Mouse (Mus musculus) heart, embryonic 10.5 days (tissue): Measurements from ENCODE around the gene Zswim7. TPM values are rescaled to one million over a fixed set of nuclear protein-coding genes. Genes with fewer than 3 reads are reported as not detected.

Experiments
- DNase-seq: peaks from one replicate; pipeline ENCODE4 v3.0.0-alpha.2; 2017; ENCODE audit warnings: low spot score
- H3K27ac ChIP-seq: fragments of 300-500 bp; sonication (generic); 2 replicates; pipeline ENCODE4 v1.5.1; 2016; ENCODE audit warnings: mild to moderate bottlenecking
- H3K27me3 ChIP-seq: fragments of 300-500 bp; sonication (generic); 2 replicates; pipeline ENCODE4 v1.6.1; 2016; ENCODE audit warnings: mild to moderate bottlenecking; ENCODE audit not compliant: poor library complexity, insufficient read depth, severe bottlenecking
- H3K36me3 ChIP-seq: fragments of 300-500 bp; sonication (generic); 2 replicates; pipeline ENCODE4 v1.6.1; 2016; ENCODE audit warnings: mild to moderate bottlenecking, moderate library complexity
- H3K4me1 ChIP-seq: fragments of 300-500 bp; sonication (generic); 2 replicates; pipeline ENCODE4 v1.6.1; 2016; ENCODE audit warnings: mild to moderate bottlenecking
- H3K4me3 ChIP-seq: fragments of 300-500 bp; sonication (generic); 2 replicates; pipeline ENCODE4 v1.5.1; 2016; ENCODE audit warnings: mild to moderate bottlenecking, moderate library complexity
- H3K9me3 ChIP-seq: fragments of 300-500 bp; sonication (generic); 2 replicates; pipeline ENCODE4 v1.6.1; 2016; ENCODE audit warnings: mild to moderate bottlenecking, moderate library complexity
- WGBS: fragments of 180-500 bp; shearing (Covaris S2); methylation state at CpG from one replicate; pipeline ENCODE4 v1.1.7; 2016; 5-methylcytosine and 5-hydroxymethylcytosine counted together
- polyA plus RNA-seq: library from polyadenylated mRNA; unstranded; fragments of >200 nt; fragmentation: Nextera tagmentation; extraction: Ambion mirVana; gene quantifications from 2 replicates; pipeline ENCODE4 v1.2.1, GENCODE M21; 2016

The Zswim7 gene
- polyA plus RNA-seq, 1 experiment from 2014 or later: 19.6 TPM

- no peaks in the 10 kb centered on the region; the same call in 1 of the 2 replicates for H3K4me1 ChIP-seq
- H3K4me3 ChIP-seq: no peak overlapping the region
- no peak overlapping the region for H3K27ac ChIP-seq
- DNase-seq: peak; percentile 89
- peaks cover 3% of the 10 kb centered on the region; the same call in 1 of the 2 replicates for H3K36me3 ChIP-seq
- H3K27me3 ChIP-seq: no peaks in the 10 kb centered on the region
- no peaks in the 10 kb centered on the region for H3K9me3 ChIP-seq
- WGBS: 10% methylated on average over 5 of the region's 5 CpGs
These were observed 3.1 kb downstream of the Zswim7 start for GRCm38 (mm10) chr11:62278027-62278426.

- WGBS: 36% methylated on average over 8 of the region's 8 CpGs
- H3K27me3 ChIP-seq: no peaks in the 10 kb centered on the region
- no peak overlapping the region for H3K4me3 ChIP-seq
- no peaks in the 10 kb centered on the region; the same call in 1 of the 2 replicates for H3K4me1 ChIP-seq
- no peaks in the 10 kb centered on the region for H3K9me3 ChIP-seq
- no peaks in the 10 kb centered on the region for H3K36me3 ChIP-seq
- DNase-seq: no peak
- H3K27ac ChIP-seq: no peak overlapping the region
These were observed 4.1 kb downstream of the Zswim7 start for GRCm38 (mm10) chr11:62277086-62277485.

GRCm38 (mm10) chr11:62270851-62271250 lies 10.3 kb downstream of the Zswim7 start:
- H3K27ac ChIP-seq: no peak overlapping the region
- no peak for DNase-seq
- WGBS: 53% methylated on average over 5 of the region's 5 CpGs
- H3K27me3 ChIP-seq: no peaks in the 10 kb centered on the region
- peaks cover 28% of the 10 kb centered on the region for H3K4me1 ChIP-seq
- no peak overlapping the region for H3K4me3 ChIP-seq
- no peaks in the 10 kb centered on the region for H3K36me3 ChIP-seq
- no peaks in the 10 kb centered on the region for H3K9me3 ChIP-seq

GRCm38 (mm10) chr11:62269097-62269496 lies 12.1 kb downstream of the Zswim7 start:
- 64% methylated on average over 12 of the region's 12 CpGs for WGBS
- Histone ChIP-seq H3K27me3 (peaks cover 10% of the 10 kb centered on the region; the same call in 1 of the 2 replicates), H3K4me3 (no peak overlapping the region), H3K9me3 (no peaks in the 10 kb centered on the region), H3K27ac (no peak overlapping the region), H3K36me3 (no peaks in the 10 kb centered on the region), H3K4me1 (peaks cover 31% of the 10 kb centered on the region)
- DNase-seq: no peak

GRCm38 (mm10) chr11:62268381-62268780 lies 12.8 kb downstream of the Zswim7 start:
- Histone ChIP-seq H3K4me1 (peaks cover 37% of the 10 kb centered on the region), H3K27ac (no peak overlapping the region), H3K9me3 (no peaks in the 10 kb centered on the region), H3K4me3 (no peak overlapping the region), H3K27me3 (peaks cover 10% of the 10 kb centered on the region; the same call in 1 of the 2 replicates), H3K36me3 (no peaks in the 10 kb centered on the region)
- WGBS: 75% methylated on average over 8 of the region's 8 CpGs
- DNase-seq: no peak

GRCm38 (mm10) chr11:62266466-62267214 lies 14.5 kb downstream of the Zswim7 start:
- Histone ChIP-seq H3K4me1 (peaks cover 37% of the 10 kb centered on the region), H3K27ac (no peak overlapping the region), H3K4me3 (no peak overlapping the region; the same call in 1 of the 2 replicates), H3K9me3 (no peaks in the 10 kb centered on the region), H3K36me3 (no peaks in the 10 kb centered on the region), H3K27me3 (peaks cover 12% of the 10 kb centered on the region)
- WGBS: 40% methylated on average over 17 of the region's 17 CpGs
- DNase-seq: no peak

GRCm38 (mm10) chr11:62265642-62266041 lies 15.5 kb downstream of the Zswim7 start:
- Histone ChIP-seq H3K27me3 (peaks cover 19% of the 10 kb centered on the region), H3K4me1 (peaks cover 36% of the 10 kb centered on the region), H3K4me3 (no peak overlapping the region), H3K36me3 (no peaks in the 10 kb centered on the region), H3K9me3 (no peaks in the 10 kb centered on the region), H3K27ac (no peak overlapping the region)
- 81% methylated on average over 7 of the region's 7 CpGs for WGBS
- DNase-seq: no peak

GRCm38 (mm10) chr11:62264018-62264417 lies 17.2 kb downstream of the Zswim7 start:
- no peak overlapping the region for H3K4me3 ChIP-seq
- peaks cover 35% of the 10 kb centered on the region for H3K4me1 ChIP-seq
- DNase-seq: no peak
- no peaks in the 10 kb centered on the region for H3K9me3 ChIP-seq
- no peaks in the 10 kb centered on the region for H3K36me3 ChIP-seq
- no peak overlapping the region for H3K27ac ChIP-seq
- WGBS: 27% methylated on average over 7 of the region's 7 CpGs
- H3K27me3 ChIP-seq: peaks cover 27% of the 10 kb centered on the region

GRCm38 (mm10) chr11:62263599-62263998 lies 17.6 kb downstream of the Zswim7 start:
- Histone ChIP-seq H3K4me3 (no peak overlapping the region), H3K27ac (no peak overlapping the region), H3K36me3 (no peaks in the 10 kb centered on the region), H3K9me3 (no peaks in the 10 kb centered on the region), H3K27me3 (peaks cover 27% of the 10 kb centered on the region), H3K4me1 (peaks cover 34% of the 10 kb centered on the region)
- DNase-seq: no peak
- WGBS: 74% methylated on average over 7 of the region's 7 CpGs

- DNase-seq: no peak
- peaks cover 24% of the 10 kb centered on the region for H3K27me3 ChIP-seq
- no peaks in the 10 kb centered on the region for H3K36me3 ChIP-seq
- no peaks in the 10 kb centered on the region for H3K9me3 ChIP-seq
- WGBS: 43% methylated on average over 5 of the region's 5 CpGs
- no peak overlapping the region for H3K4me3 ChIP-seq
- H3K4me1 ChIP-seq: peaks cover 24% of the 10 kb centered on the region
- no peak overlapping the region for H3K27ac ChIP-seq
These were observed 22.0 kb downstream of the Zswim7 start for GRCm38 (mm10) chr11:62259214-62259613.

- H3K9me3 ChIP-seq: no peaks in the 10 kb centered on the region
- H3K4me1 ChIP-seq: peaks cover 25% of the 10 kb centered on the region
- H3K27me3 ChIP-seq: peaks cover 59% of the 10 kb centered on the region
- DNase-seq: no peak
- H3K27ac ChIP-seq: no peak overlapping the region
- 73% methylated on average over 5 of the region's 5 CpGs for WGBS
- no peak overlapping the region for H3K4me3 ChIP-seq
- H3K36me3 ChIP-seq: no peaks in the 10 kb centered on the region
These were observed 27.8 kb downstream of the Zswim7 start for GRCm38 (mm10) chr11:62253380-62253779.

- H3K9me3 ChIP-seq: 0 out of 2 replicates have a peak, but pooled peaks cover 3% of the 10 kb centered on the region
- no peak overlapping the region for H3K4me3 ChIP-seq
- H3K27ac ChIP-seq: no peak overlapping the region
- H3K27me3 ChIP-seq: peaks cover 61% of the 10 kb centered on the region
- H3K4me1 ChIP-seq: peaks cover 23% of the 10 kb centered on the region
- DNase-seq: no peak
- no peaks in the 10 kb centered on the region for H3K36me3 ChIP-seq
- WGBS: 66% methylated on average over 11 of the region's 11 CpGs
These were observed 30.1 kb downstream of the Zswim7 start for GRCm38 (mm10) chr11:62251047-62251446.

- Histone ChIP-seq H3K9me3 (0 out of 2 replicates have a peak, but pooled peaks cover 6% of the 10 kb centered on the region), H3K36me3 (no peaks in the 10 kb centered on the region), H3K4me3 (peak overlapping the region; percentile 77), H3K27ac (peak overlapping the region; percentile 45), H3K4me1 (peaks cover 23% of the 10 kb centered on the region), H3K27me3 (peaks cover 57% of the 10 kb centered on the region)
- WGBS: 6% methylated on average over 35 of the region's 35 CpGs
- no peak for DNase-seq
These were observed 31.7 kb downstream of the Zswim7 start for GRCm38 (mm10) chr11:62249266-62250037.
